Mouse (Mus musculus): ENCODE results near the gene Lime1.

Gene Lime1

GRCm38 (mm10) chr2:181391541-181391940, 11.7 kb downstream of the Lime1 start:
- no peak for DNase-seq (ENCODE audit: low spot score)

GRCm38 (mm10) chr2:181392600-181393213, 12.8 kb downstream of the Lime1 start:
- DNase-seq (ENCODE audit: low spot score), result peak; percentile 72

GRCm38 (mm10) chr2:181394086-181394485, 14.2 kb downstream of the Lime1 start:
- no peak for DNase-seq (ENCODE audit: low spot score)

GRCm38 (mm10) chr2:181397207-181397761, 17.4 kb downstream of the Lime1 start:
- no peak for DNase-seq (ENCODE audit: low spot score)

GRCm38 (mm10) chr2:181401497-181401896, 21.6 kb downstream of the Lime1 start:
- DNase-seq (ENCODE audit: low spot score), result no peak

- no peak for DNase-seq (ENCODE audit: low spot score)
Measured at GRCm38 (mm10) chr2:181403722-181404121, 23.8 kb downstream of the Lime1 start.

GRCm38 (mm10) chr2:181409643-181410042, 29.8 kb downstream of the Lime1 start:
- DNase-seq (ENCODE audit: low spot score), result no peak

- peak; percentile 40 for DNase-seq (ENCODE audit: low spot score)
Measured at GRCm38 (mm10) chr2:181410760-181411473, 31.0 kb downstream of the Lime1 start.

- DNase-seq (ENCODE audit: low spot score), result no peak
Measured at GRCm38 (mm10) chr2:181413141-181413540, 33.3 kb downstream of the Lime1 start.

GRCm38 (mm10) chr2:181415945-181416344, 36.1 kb downstream of the Lime1 start:
- no peak for DNase-seq (ENCODE audit: low spot score)

- no peak for DNase-seq (ENCODE audit: low spot score)
Measured at GRCm38 (mm10) chr2:181419359-181419758, 39.5 kb downstream of the Lime1 start.

GRCm38 (mm10) chr2:181420426-181420825, 40.5 kb downstream of the Lime1 start:
- DNase-seq (ENCODE audit: low spot score), result no peak

GRCm38 (mm10) chr2:181420903-181421638, 41.2 kb downstream of the Lime1 start:
- DNase-seq (ENCODE audit: low spot score), result no peak

- DNase-seq (ENCODE audit: low spot score), result no peak
Measured at GRCm38 (mm10) chr2:181423834-181424233, 44.0 kb downstream of the Lime1 start.
